Mouse (Mus musculus) heart, postnatal 0 days (tissue): ENCODE data around the gene Klhl26. TPM values are rescaled to one million over a fixed set of nuclear protein-coding genes. Genes with fewer than 3 reads are reported as not detected.

Experiments
- ATAC-seq: fragments of 200-750 bp; cut with Nextera tagmentation; 2 replicates; pipeline ENCODE4 v1.8.0; 2017; ENCODE audit warnings: low read depth, moderate number of reproducible peaks, moderate library complexity; ENCODE audit not compliant: insufficient read depth
- DNase-seq: peaks from one replicate; pipeline ENCODE4 v3.0.0-alpha.2; 2016; ENCODE audit warnings: low spot score
- H3K27ac ChIP-seq: fragments of 300-500 bp; sonication (generic); 2 replicates; pipeline ENCODE4 v1.5.1; 2014; ENCODE audit warnings: low read depth, mild to moderate bottlenecking
- H3K27me3 ChIP-seq: fragments of 300-500 bp; sonication (generic); 2 replicates; pipeline ENCODE4 v1.6.1; 2014; ENCODE audit warnings: low read length, mixed read lengths; ENCODE audit not compliant: control insufficient read depth, insufficient read depth
- H3K36me3 ChIP-seq: fragments of 300-500 bp; sonication (generic); replicated peaks from 2 replicates; pipeline ENCODE4 v1.6.1; 2014; ENCODE audit warnings: low read length, mixed read lengths; ENCODE audit not compliant: control insufficient read depth, insufficient read depth
- H3K4me1 ChIP-seq: fragments of 300-500 bp; sonication (generic); 2 replicates; pipeline ENCODE4 v1.6.1; 2014; ENCODE audit warnings: antibody characterized with exemption; ENCODE audit not compliant: control insufficient read depth, insufficient read depth
- H3K4me2 ChIP-seq: fragments of 300-500 bp; sonication (generic); 2 replicates; pipeline ENCODE4 v1.6.1; 2014; ENCODE audit warnings: low read depth, mild to moderate bottlenecking, low read length, moderate library complexity
- H3K4me3 ChIP-seq: fragments of 300-500 bp; sonication (generic); 2 replicates; pipeline ENCODE4 v1.5.1; 2014; ENCODE audit warnings: low read depth, low read length
- H3K9ac ChIP-seq: fragments of 300-500 bp; sonication (generic); replicated peaks from 2 replicates; pipeline ENCODE4 v1.6.1; 2014; ENCODE audit warnings: low read depth, low read length, mixed read lengths
- H3K9me3 ChIP-seq: fragments of 300-500 bp; sonication (generic); replicated peaks from 2 replicates; pipeline ENCODE4 v1.6.1; 2016; ENCODE audit warnings: low read length; ENCODE audit not compliant: control insufficient read depth
- CTCF ChIP-seq: IDR thresholded peaks from 2 replicates; pipeline ENCODE4 v1.5.1; 2016; ENCODE audit warnings: antibody characterized with exemption, control low read depth, low read depth
- EP300 ChIP-seq: IDR thresholded peaks from 2 replicates; pipeline ENCODE4 v1.6.1; 2016; ENCODE audit warnings: antibody characterized with exemption, low read depth
- WGBS: fragments of 180-500 bp; shearing (Covaris S2); extraction: QIAGEN DNeasy Blood & Tissue Kit; methylation state at CpG from one replicate; pipeline ENCODE4 v1.1.7; 2014; 5-methylcytosine and 5-hydroxymethylcytosine counted together
- polyA plus RNA-seq: library from polyadenylated mRNA; unstranded; fragments of >200 nt; fragmentation: Nextera tagmentation; extraction: Ambion mirVana; gene quantifications from 2 replicates; pipeline ENCODE4 v1.2.1, GENCODE M21; 2015
- total RNA-seq: library from RNA; depleted of rRNA; stranded (reverse); fragments of >200 nt; gene quantifications from 2 replicates; pipeline ENCODE4 v1.2.3, GENCODE M21; 2014; ENCODE audit warnings: low replicate concordance

The Klhl26 gene
- total and polyA plus RNA-seq, 2 experiments from 2014 or later: 8.7 to 22.6 TPM

GRCm38 (mm10) chr8:70421349-70422104 lies 55.2 kb downstream of the Klhl26 start:
- 78% methylated on average over 18 of the region's 18 CpGs for WGBS
- no peak overlapping the region for H3K27ac ChIP-seq

DNA sequence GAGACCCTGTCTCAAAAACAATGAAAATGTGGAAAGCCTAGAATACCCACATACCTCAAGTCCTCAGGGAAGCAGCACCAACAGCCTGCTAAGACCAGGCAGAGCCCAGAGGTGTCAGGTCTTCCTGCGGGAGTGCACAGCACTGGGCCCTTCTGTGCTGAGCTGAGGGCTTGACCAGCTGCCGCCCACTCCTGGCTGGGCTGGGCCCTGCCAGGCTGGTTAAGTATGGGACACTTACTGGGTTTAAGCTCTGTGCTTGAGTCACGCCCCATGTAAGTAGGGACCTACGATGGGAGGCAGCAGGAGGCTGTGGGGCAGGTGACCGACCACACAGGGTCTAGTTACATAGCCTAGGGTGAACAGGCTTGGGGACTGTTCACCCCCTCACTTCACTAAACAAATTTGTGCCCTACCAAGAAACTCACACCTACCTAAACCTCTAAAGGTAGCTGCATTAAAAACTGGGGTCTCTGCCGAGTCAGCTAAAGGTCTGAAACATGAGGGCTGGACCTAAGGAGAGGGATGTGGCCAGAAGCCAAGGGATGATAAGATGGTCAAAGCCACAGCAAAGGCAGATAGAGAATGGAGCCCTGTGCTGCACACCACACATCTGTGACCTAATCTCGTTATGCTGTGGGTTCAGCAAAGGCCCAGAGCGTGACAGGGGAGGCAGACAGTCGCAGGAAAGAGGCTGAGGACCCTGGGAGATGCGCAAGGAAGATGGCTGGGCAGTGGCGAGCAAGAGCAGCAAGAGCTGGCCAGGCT lies 56.7 kb downstream of the Klhl26 start:
- no peak overlapping the region for H3K27ac ChIP-seq
- no peak overlapping the region for H3K4me2 ChIP-seq
- peaks cover 17% of the 10 kb centered on the region for H3K4me1 ChIP-seq
- no peaks in the 10 kb centered on the region for H3K9me3 ChIP-seq
- H3K36me3 ChIP-seq: no peaks in the 10 kb centered on the region
- no peaks in the 10 kb centered on the region for H3K27me3 ChIP-seq
- H3K9ac ChIP-seq: no peak overlapping the region
- no peak for ATAC-seq
- 66% methylated on average over 11 of the region's 11 CpGs for WGBS
- H3K4me3 ChIP-seq: no peak overlapping the region
- no peak for TF ChIP-seq EP300
- TF ChIP-seq CTCF: no peak
- DNase-seq: no peak

More at GRCm38 (mm10) chr8:70421349-70422104, 55.2 kb downstream of the Klhl26 start:
- Histone ChIP-seq H3K36me3 (no peaks in the 10 kb centered on the region), H3K4me2 (no peak overlapping the region), H3K9ac (no peak overlapping the region), H3K27me3 (no peaks in the 10 kb centered on the region), H3K9me3 (no peaks in the 10 kb centered on the region), H3K4me1 (peaks cover 17% of the 10 kb centered on the region), H3K4me3 (no peak overlapping the region)
- TF ChIP-seq EP300 (no peak), CTCF (no peak)
- ATAC-seq: no peak
- no peak for DNase-seq

GRCm38 (mm10) chr8:70418954-70419353 lies 57.8 kb downstream of the Klhl26 start:
- TF ChIP-seq EP300: no peak
- Histone ChIP-seq H3K4me3 (no peak overlapping the region), H3K27me3 (no peaks in the 10 kb centered on the region), H3K9me3 (no peaks in the 10 kb centered on the region), H3K4me2 (no peak overlapping the region; the same call in 1 of the 2 replicates), H3K27ac (no peak overlapping the region; the same call in 1 of the 2 replicates), H3K36me3 (no peaks in the 10 kb centered on the region), H3K9ac (no peak overlapping the region), H3K4me1 (peaks cover 17% of the 10 kb centered on the region)
- peak; percentile 76 for ATAC-seq
- peak; percentile 59 for DNase-seq
- WGBS: 17% methylated on average over 14 of the region's 14 CpGs

DNA sequence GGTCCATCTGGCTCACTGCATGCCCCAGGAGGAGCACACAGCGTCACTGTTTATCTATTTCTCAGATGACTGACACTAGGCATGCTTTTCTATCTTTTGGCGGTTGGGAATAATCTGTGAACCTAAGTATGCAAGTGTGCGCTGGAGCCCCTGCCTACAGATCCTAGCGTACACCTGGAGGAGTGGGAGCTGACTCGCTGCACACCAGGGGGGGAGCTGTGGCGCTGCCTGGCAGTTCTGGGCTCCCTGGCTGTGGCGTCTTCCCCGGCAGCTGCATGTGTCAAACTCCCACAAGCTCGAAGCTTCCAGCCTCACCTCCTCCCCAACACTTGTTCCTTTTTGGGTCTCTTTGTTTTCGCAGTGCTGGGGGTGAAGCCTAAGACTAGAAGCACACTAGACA lies 58.9 kb downstream of the Klhl26 start:
- Histone ChIP-seq H3K4me3 (no peak overlapping the region), H3K27ac (no peak overlapping the region), H3K9me3 (no peaks in the 10 kb centered on the region), H3K27me3 (no peaks in the 10 kb centered on the region), H3K4me1 (peaks cover 17% of the 10 kb centered on the region), H3K9ac (no peak overlapping the region), H3K36me3 (no peaks in the 10 kb centered on the region), H3K4me2 (no peak overlapping the region)
- WGBS: 40% methylated on average over 10 of the region's 10 CpGs
- no peak for ATAC-seq
- no peak for DNase-seq
- TF ChIP-seq CTCF (no peak), EP300 (no peak)

DNA sequence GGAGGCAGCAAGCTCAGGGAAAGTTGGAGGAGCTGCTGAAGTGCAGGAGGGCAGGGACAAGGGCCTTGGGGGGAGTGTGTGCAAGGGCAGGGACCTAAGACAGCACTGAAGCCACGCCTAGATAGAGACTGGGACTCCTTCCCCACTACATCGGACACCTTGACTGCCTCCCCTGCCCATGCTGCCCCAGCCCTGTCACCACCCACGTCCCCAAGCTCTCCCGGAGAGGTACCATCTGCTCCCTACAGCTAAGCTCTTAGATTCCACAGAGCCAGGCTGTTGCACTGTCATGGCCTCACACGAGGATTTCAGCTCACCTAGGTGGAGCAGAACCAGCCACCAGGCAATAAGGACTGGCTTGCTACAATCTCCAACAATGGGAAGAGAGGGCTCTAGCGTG lies 59.8 kb downstream of the Klhl26 start:
- no peak overlapping the region for H3K27ac ChIP-seq
- DNase-seq: no peak
- no peak overlapping the region for H3K4me3 ChIP-seq
- H3K9ac ChIP-seq: no peak overlapping the region
- no peaks in the 10 kb centered on the region for H3K36me3 ChIP-seq
- 64% methylated on average over 6 of the region's 6 CpGs for WGBS
- peaks cover 17% of the 10 kb centered on the region for H3K4me1 ChIP-seq
- ATAC-seq: no peak
- no peaks in the 10 kb centered on the region for H3K27me3 ChIP-seq
- H3K4me2 ChIP-seq: no peak overlapping the region
- no peak for TF ChIP-seq CTCF
- no peak for TF ChIP-seq EP300
- no peaks in the 10 kb centered on the region for H3K9me3 ChIP-seq
